Mouse (Mus musculus) olfactory bulb, adult 2 months (tissue): ENCODE measurements around the gene Tfap2c.

Source experiments
- CTCF ChIP-seq: fragments of 200-500 bp; IDR thresholded peaks from 2 replicates; pipeline ENCODE4 v1.5.1; 2012; ENCODE audit warnings: low read depth, mild to moderate bottlenecking, low read length, moderate library complexity; ENCODE audit not compliant: insufficient read depth
- POLR2A ChIP-seq: fragments of 200-500 bp; IDR thresholded peaks from 2 replicates; pipeline ENCODE4 v1.6.1; 2012; ENCODE audit warnings: mild to moderate bottlenecking, low read depth, low read length, moderate library complexity; ENCODE audit not compliant: insufficient read depth

DNA sequence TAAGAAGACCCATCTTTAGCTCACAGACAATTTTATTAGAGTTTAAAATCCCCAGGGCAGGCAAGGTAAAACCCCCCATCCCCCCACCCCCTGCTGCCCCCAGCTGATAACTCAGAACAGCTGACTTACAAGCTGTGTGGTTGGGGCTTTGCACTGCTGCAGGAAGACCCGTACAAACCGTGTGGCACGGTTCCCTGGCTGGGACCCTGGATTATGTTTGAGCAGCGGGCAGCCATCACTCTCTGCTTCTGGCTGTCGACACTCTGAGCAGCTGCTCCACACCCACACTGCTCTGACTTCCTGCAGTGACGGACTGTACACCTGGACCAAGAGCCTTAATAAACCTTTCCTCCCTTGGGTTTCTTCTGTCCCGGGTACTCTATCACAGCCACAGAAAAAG lies 56.2 kb downstream of the Tfap2c start:
- no peak for TF ChIP-seq CTCF
- no peak for TF ChIP-seq POLR2A
